Mouse (Mus musculus): ENCODE data around the gene Jund. TPM values are rescaled to one million over a fixed set of nuclear protein-coding genes. Genes with fewer than 3 reads are reported as not detected.

Gene Jund
- total and polyA plus RNA-seq, 3 experiments = 191 to 283 (median 279) TPM

GRCm38 (mm10) chr8:70654121-70654520, 44.6 kb upstream of the Jund start:
- H3K4me2 ChIP-seq (ENCODE audit: insufficient read depth, low read depth, poor library complexity, severe bottlenecking) = no peak overlapping the region
- peaks cover 11 to 57% of the 10 kb centered on the region in 2 experiments for H3K4me1 ChIP-seq (ENCODE audit: control insufficient read depth in 1 of 2, insufficient read depth in 2 of 2)
- H3K9ac ChIP-seq (ENCODE audit: insufficient read depth, low read depth) = no peak overlapping the region
- no peaks in the 10 kb centered on the region for H3K27me3 ChIP-seq (replicated peaks)
- no peak for DNase-seq (ENCODE audit: extremely low read depth)
- in situ Hi-C loops (cut with MboI; ENCODE audit: low pct_ligation_motif_present, low pct_unique_long_range_greater_than_20kb, low sequenced_read_pairs) = no loop called here
- H3K36me3 ChIP-seq (replicated peaks in 1 of 2; ENCODE audit: control insufficient read depth in 1 of 2, insufficient read depth in 1 of 2, low read length in 1 of 2) = peaks cover 28 to 76% of the 10 kb centered on the region in 2 experiments
- H3K79me2 ChIP-seq (replicated peaks; ENCODE audit: control insufficient read depth, extremely low read depth, insufficient read depth, poor library complexity, severe bottlenecking) = peaks cover 12% of the 10 kb centered on the region; the same call in 1 of the 2 replicates
- dilution Hi-C loops (cut with MboI; ENCODE audit: extremely low pct_ligation_motif_present, extremely low pct_unique_long_range_greater_than_20kb, low sequenced_read_pairs) = no loop called here
- no peak overlapping the region for H3K27ac ChIP-seq (ENCODE audit: insufficient read depth, low read depth)
- no peaks in the 10 kb centered on the region for H3K9me3 ChIP-seq (replicated peaks; ENCODE audit: low read length)
- TF ChIP-seq NRF1 (IDR thresholded peaks at IDR 0.05; ENCODE audit: low read depth, low read length) (no peak), JUN (IDR thresholded peaks at IDR 0.05; ENCODE audit: insufficient read depth, low read depth, low read length) (no peak), RCOR1 (conservative IDR thresholded peaks at IDR 0.05; ENCODE audit: low read depth, low read length) (no peak), POLR2A (IDR thresholded peaks at IDR 0.05; ENCODE audit: low read depth, low read length) (no peak), HCFC1 (IDR thresholded peaks at IDR 0.05; ENCODE audit: low read depth, low read length) (no peak), TCF12 (IDR thresholded peaks at IDR 0.05; ENCODE audit: low read depth, low read length) (no peak), TBP (conservative IDR thresholded peaks at IDR 0.05; ENCODE audit: low read depth, low read length) (no peak), EP300 (IDR thresholded peaks at IDR 0.05; ENCODE audit: low read length) (no peak), ZKSCAN1 (IDR thresholded peaks at IDR 0.05; ENCODE audit: borderline replicate concordance, low read depth, low read length) (no peak), CHD2 (IDR thresholded peaks at IDR 0.05; ENCODE audit: low read length) (no peak), BHLHE40 (IDR thresholded peaks at IDR 0.05; ENCODE audit: low read depth, low read length) (no peak), GABPA (IDR thresholded peaks at IDR 0.05; ENCODE audit: insufficient replicate concordance, low read depth, low read length) (no peak), MAX (IDR thresholded peaks at IDR 0.05; ENCODE audit: low read length) (no peak), IRF4 (IDR thresholded peaks at IDR 0.05; ENCODE audit: low read depth, low read length) (no peak), CHD1 (IDR thresholded peaks at IDR 0.05; ENCODE audit: low read depth, low read length) (no peak), KAT2A (IDR thresholded peaks at IDR 0.05; ENCODE audit: insufficient replicate concordance, low read length) (no peak), NELFE (IDR thresholded peaks at IDR 0.05; ENCODE audit: low read depth, low read length) (no peak), CTCF (conservative IDR thresholded peaks at IDR 0.05 in 1 of 2, IDR thresholded peaks at IDR 0.05 in 1 of 2; ENCODE audit: low read depth in 2 of 2, low read length in 2 of 2) (no peak), JUND (conservative IDR thresholded peaks at IDR 0.05; ENCODE audit: low read depth, low read length) (no peak)
- H3K4me3 ChIP-seq (replicated peaks in 1 of 3; ENCODE audit: low read depth in 2 of 3, low read length in 2 of 3, poor library complexity in 1 of 3) = no peak overlapping the region

DNA sequence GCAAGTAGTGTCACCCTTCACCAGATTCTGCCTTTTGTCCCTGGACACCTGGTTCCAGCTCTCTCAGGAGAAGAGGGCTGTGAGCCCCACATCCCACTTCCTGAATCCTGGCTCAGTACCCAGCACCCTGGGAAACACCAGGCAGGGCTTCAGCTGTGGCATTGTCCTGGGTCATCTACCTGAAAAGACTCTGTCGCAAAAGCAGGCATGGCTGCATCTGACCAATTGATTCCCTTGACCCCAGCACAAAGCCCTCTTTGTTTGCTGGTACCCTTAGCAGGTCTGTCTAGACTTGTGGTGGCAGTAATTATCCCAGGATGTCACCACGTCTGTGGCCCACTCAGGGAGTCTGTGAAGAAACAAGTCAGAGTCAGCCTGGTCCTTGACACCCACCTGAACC, 43.3 kb upstream of the Jund start:
- DNase-seq (ENCODE audit: extremely low read depth) = no peak
- Histone ChIP-seq H3K9me3 (replicated peaks; ENCODE audit: low read length) (no peaks in the 10 kb centered on the region), H3K4me2 (ENCODE audit: insufficient read depth, low read depth, poor library complexity, severe bottlenecking) (no peak overlapping the region), H3K36me3 (replicated peaks in 1 of 2; ENCODE audit: control insufficient read depth in 1 of 2, insufficient read depth in 1 of 2, low read length in 1 of 2) (peaks cover 17 to 63% of the 10 kb centered on the region in 2 experiments), H3K9ac (ENCODE audit: insufficient read depth, low read depth) (no peak overlapping the region), H3K27ac (ENCODE audit: insufficient read depth, low read depth) (no peak overlapping the region), H3K27me3 (replicated peaks) (no peaks in the 10 kb centered on the region), H3K4me1 (ENCODE audit: control insufficient read depth in 1 of 2, insufficient read depth in 2 of 2) (peaks cover 8 to 53% of the 10 kb centered on the region in 2 experiments), H3K79me2 (replicated peaks; ENCODE audit: control insufficient read depth, extremely low read depth, insufficient read depth, poor library complexity, severe bottlenecking) (peaks cover 12% of the 10 kb centered on the region; the same call in 1 of the 2 replicates), H3K4me3 (replicated peaks in 1 of 3; ENCODE audit: low read depth in 2 of 3, low read length in 2 of 3, poor library complexity in 1 of 3) (no peak overlapping the region)
- TF ChIP-seq MXI1 (IDR thresholded peaks at IDR 0.05; ENCODE audit: low read depth, low read length) = no peak
- TF ChIP-seq MAX (IDR thresholded peaks at IDR 0.05; ENCODE audit: low read length) = no peak
- no peak for TF ChIP-seq CTCF (conservative IDR thresholded peaks at IDR 0.05 in 1 of 2, IDR thresholded peaks at IDR 0.05 in 1 of 2; ENCODE audit: low read depth in 2 of 2, low read length in 2 of 2)
- no peak for TF ChIP-seq ETS1 (conservative IDR thresholded peaks at IDR 0.05; ENCODE audit: low read depth, low read length)
- no peak for TF ChIP-seq MAZ (IDR thresholded peaks at IDR 0.05; ENCODE audit: low read depth, low read length)
- TF ChIP-seq ELF1 (IDR thresholded peaks at IDR 0.05; ENCODE audit: low read depth, low read length) = no peak
- TF ChIP-seq JUND (conservative IDR thresholded peaks at IDR 0.05; ENCODE audit: low read depth, low read length) = no peak
- TF ChIP-seq CHD2 (IDR thresholded peaks at IDR 0.05; ENCODE audit: low read length) = no peak
- TF ChIP-seq PAX5 (IDR thresholded peaks at IDR 0.05; ENCODE audit: low read length) = no peak
- no peak for TF ChIP-seq ZNF384 (IDR thresholded peaks at IDR 0.05; ENCODE audit: low read depth, low read length)
- dilution Hi-C loops (cut with MboI; ENCODE audit: extremely low pct_ligation_motif_present, extremely low pct_unique_long_range_greater_than_20kb, low sequenced_read_pairs) (no loop called here), in situ Hi-C loops (cut with MboI; ENCODE audit: low pct_ligation_motif_present, low pct_unique_long_range_greater_than_20kb, low sequenced_read_pairs) (no loop called here)

All from CH12.LX (cell line).